Mouse (Mus musculus): ENCODE measurements around the gene Gemin2.
"Not testable (repeated sequence)": the region's sequence is repeated elsewhere in the genome, so short reads cannot be mapped to it uniquely, and the experiment has no call there.

Gene Gemin2

GRCm38 (mm10) chr12:59013234-59013633 is at the start of gene Gemin2:
Gemin2 (plus strand) TSS chr12:59013393.
- peak; percentile 92 for DNase-seq (ENCODE audit: low read depth, low spot score)

- peak; percentile 30 for DNase-seq (ENCODE audit: low read depth, low spot score)
Measured at GRCm38 (mm10) chr12:58964583-58964982, 48.6 kb upstream of the Gemin2 start.

- no peak for DNase-seq (ENCODE audit: low read depth, low spot score)
Measured at GRCm38 (mm10) chr12:58976966-58977365, 36.2 kb upstream of the Gemin2 start.

GRCm38 (mm10) chr12:58981178-58981661 is 32.0 kb upstream of the Gemin2 start:
- DNase-seq (ENCODE audit: low read depth, low spot score) = not testable (repeated sequence)

GRCm38 (mm10) chr12:58985766-58986165 is 27.4 kb upstream of the Gemin2 start:
- DNase-seq (ENCODE audit: low read depth, low spot score) = no peak

GRCm38 (mm10) chr12:59010482-59010881 is 2.7 kb upstream of the Gemin2 start:
- DNase-seq (ENCODE audit: low read depth, low spot score) = peak; percentile 27

- DNase-seq (ENCODE audit: low read depth, low spot score) = no peak
Measured at GRCm38 (mm10) chr12:59011275-59011843, 1.8 kb upstream of the Gemin2 start.

- DNase-seq (ENCODE audit: low read depth, low spot score) = peak; percentile 98
Measured at GRCm38 (mm10) chr12:59011844-59012709, 1.1 kb upstream of the Gemin2 start, which contains the start of gene Sec23a. Sec23a (minus strand) TSS chr12:59012017.

GRCm38 (mm10) chr12:59012710-59013091 is 492 bp upstream of the Gemin2 start:
- no peak for DNase-seq (ENCODE audit: low read depth, low spot score)

- no peak for DNase-seq (ENCODE audit: low read depth, low spot score)
Measured at GRCm38 (mm10) chr12:59017970-59018369, 4.8 kb downstream of the Gemin2 start.

- no peak for DNase-seq (ENCODE audit: low read depth, low spot score)
Measured at GRCm38 (mm10) chr12:59019891-59020290, 6.7 kb downstream of the Gemin2 start.

- no peak for DNase-seq (ENCODE audit: low read depth, low spot score)
Measured at GRCm38 (mm10) chr12:59021306-59021705, 8.1 kb downstream of the Gemin2 start.

- DNase-seq (ENCODE audit: low read depth, low spot score) = no peak
Measured at GRCm38 (mm10) chr12:59032101-59032500, 18.9 kb downstream of the Gemin2 start.

- no peak for DNase-seq (ENCODE audit: low read depth, low spot score)
Measured at GRCm38 (mm10) chr12:59039162-59039970, 26.2 kb downstream of the Gemin2 start.

- DNase-seq (ENCODE audit: low read depth, low spot score) = peak; percentile 85
Measured at GRCm38 (mm10) chr12:59039971-59040844, 27.0 kb downstream of the Gemin2 start.

GRCm38 (mm10) chr12:59040851-59041250 is 27.7 kb downstream of the Gemin2 start:
- DNase-seq (ENCODE audit: low read depth, low spot score) = no peak

GRCm38 (mm10) chr12:59052470-59052869 is 39.3 kb downstream of the Gemin2 start:
- no peak for DNase-seq (ENCODE audit: low read depth, low spot score)

GRCm38 (mm10) chr12:59053166-59053565 is 40.0 kb downstream of the Gemin2 start:
- no peak for DNase-seq (ENCODE audit: low read depth, low spot score)

GRCm38 (mm10) chr12:59053976-59054375 is 40.8 kb downstream of the Gemin2 start:
- DNase-seq (ENCODE audit: low read depth, low spot score) = no peak

- DNase-seq (ENCODE audit: low read depth, low spot score) = no peak
Measured at GRCm38 (mm10) chr12:59055196-59055850, 42.1 kb downstream of the Gemin2 start.
